Mouse (Mus musculus): ENCODE measurements around the gene Samd14. TPM values are rescaled to one million over a fixed set of nuclear protein-coding genes. Genes with fewer than 3 reads are reported as not detected.
A peak's percentile ranks its signal among the peaks of the same experiment; 100 is the strongest.
"Not testable (repeated sequence)": the region's sequence is repeated elsewhere in the genome, so short reads cannot be mapped to it uniquely, and the experiment has no call there.

Samd14 gene
- total RNA-seq, 4 experiments from 2014 or later = 24.4 to 28.9 (median 28.7) TPM

- no peak for DNase-seq (ENCODE audit: low spot score in 2 of 2)
Measured at GRCm38 (mm10) chr11:95004937-95005198, 4.8 kb upstream of the Samd14 start.

- DNase-seq (ENCODE audit: low spot score in 2 of 2) = no peak
Measured at GRCm38 (mm10) chr11:95006038-95006437, 3.6 kb upstream of the Samd14 start.

GRCm38 (mm10) chr11:95006525-95007219, 3.0 kb upstream of the Samd14 start:
- peak in 1 of 2 experiments; percentile 68 for DNase-seq (ENCODE audit: low spot score in 2 of 2)

- DNase-seq (ENCODE audit: low spot score in 2 of 2) = no peak
Measured at GRCm38 (mm10) chr11:95007418-95007817, 2.3 kb upstream of the Samd14 start.

- no peak for DNase-seq (ENCODE audit: low spot score in 2 of 2)
Measured at GRCm38 (mm10) chr11:95008661-95009628, 734 bp upstream of the Samd14 start.

GRCm38 (mm10) chr11:95010141-95010739, 561 bp downstream of the Samd14 start:
- DNase-seq (ENCODE audit: low spot score in 2 of 2) = peak in 1 of 2 experiments; percentile 35

GRCm38 (mm10) chr11:95010841-95011403, 1.2 kb downstream of the Samd14 start:
- DNase-seq (ENCODE audit: low spot score in 2 of 2) = not testable (repeated sequence)

GRCm38 (mm10) chr11:95011416-95011815, 1.7 kb downstream of the Samd14 start:
- no peak for DNase-seq (ENCODE audit: low spot score in 2 of 2)

GRCm38 (mm10) chr11:95012075-95012474, 2.4 kb downstream of the Samd14 start:
- no peak for DNase-seq (ENCODE audit: low spot score in 2 of 2)

GRCm38 (mm10) chr11:95012487-95012886, 2.8 kb downstream of the Samd14 start:
- DNase-seq (ENCODE audit: low spot score in 2 of 2) = no peak

- no peak for DNase-seq (ENCODE audit: low spot score in 2 of 2)
Measured at GRCm38 (mm10) chr11:95015484-95015883, 5.8 kb downstream of the Samd14 start.

GRCm38 (mm10) chr11:95022237-95022992, 12.7 kb downstream of the Samd14 start:
- DNase-seq (ENCODE audit: low spot score in 2 of 2) = no peak

- no peak for DNase-seq (ENCODE audit: low spot score in 2 of 2)
Measured at GRCm38 (mm10) chr11:95023481-95023880, 13.8 kb downstream of the Samd14 start.

GRCm38 (mm10) chr11:95024439-95025184, 14.9 kb downstream of the Samd14 start:
- no peak for DNase-seq (ENCODE audit: low spot score in 2 of 2)

GRCm38 (mm10) chr11:95025227-95026012, 15.7 kb downstream of the Samd14 start:
- DNase-seq (ENCODE audit: low spot score in 2 of 2) = no peak

GRCm38 (mm10) chr11:95026090-95026542, 16.4 kb downstream of the Samd14 start:
- DNase-seq (ENCODE audit: low spot score in 2 of 2) = no peak

- no peak for DNase-seq (ENCODE audit: low spot score in 2 of 2)
Measured at GRCm38 (mm10) chr11:95026849-95027248, 17.2 kb downstream of the Samd14 start.

- DNase-seq (ENCODE audit: low spot score in 2 of 2) = no peak
Measured at GRCm38 (mm10) chr11:95027850-95028470, 18.3 kb downstream of the Samd14 start.

- no peak for DNase-seq (ENCODE audit: low spot score in 2 of 2)
Measured at GRCm38 (mm10) chr11:95032945-95033344, 23.3 kb downstream of the Samd14 start.
